Mouse (Mus musculus) liver, adult 2 months (tissue): ENCODE measurements around the gene Rubcnl.

Experiments
- CTCF ChIP-seq: fragments of 200-500 bp; IDR thresholded peaks from 2 replicates; pipeline ENCODE4 v1.5.1; 2011; ENCODE audit warnings: low read depth, low read length, control low read depth
- POLR2A ChIP-seq: fragments of 200-500 bp; IDR thresholded peaks from 2 replicates; pipeline ENCODE4 v1.6.1; 2011; ENCODE audit warnings: low read length, control low read depth; ENCODE audit not compliant: insufficient read depth; ENCODE audit errors: extremely low read depth

- TF ChIP-seq CTCF (no peak), POLR2A (no peak)
These were observed 41.1 kb downstream of the Rubcnl start for GRCm38 (mm10) chr14:75056861-75057431.
